Mouse (Mus musculus): ENCODE measurements around the gene Pttg1. TPM values are rescaled to one million over a fixed set of nuclear protein-coding genes. Genes with fewer than 3 reads are reported as not detected.

The Pttg1 gene
- total and polyA plus RNA-seq, 3 experiments: 153 to 276 (median 258) TPM

GRCm38 (mm10) chr11:43474225-43474774 is 48.2 kb upstream of the Pttg1 start, which contains the start of gene C1qtnf2:
TSS of gene C1qtnf2 (plus strand) at chr11:43474276.
- peak within 1 kb of the TSS; percentile 24; the same call in 1 of the 2 replicates for H3K4me2 ChIP-seq (ENCODE audit: insufficient read depth, low read depth, poor library complexity, severe bottlenecking)
- H3K36me3 ChIP-seq (replicated peaks in 1 of 2; ENCODE audit: control insufficient read depth in 1 of 2, insufficient read depth in 1 of 2, low read length in 1 of 2): no peaks in the 10 kb centered on the region
- no peak within 1 kb of the TSS for H3K9ac ChIP-seq (ENCODE audit: insufficient read depth, low read depth)
- in situ Hi-C loops (cut with MboI; ENCODE audit: low pct_ligation_motif_present, low pct_unique_long_range_greater_than_20kb, low sequenced_read_pairs): no loop called here
- H3K27ac ChIP-seq (ENCODE audit: insufficient read depth, low read depth): no peak within 1 kb of the TSS
- H3K9me3 ChIP-seq (replicated peaks; ENCODE audit: low read length): no peaks in the 10 kb centered on the region
- H3K27me3 ChIP-seq (replicated peaks): peaks cover 2% of the 10 kb centered on the region
- DNase-seq (ENCODE audit: extremely low read depth): peak; percentile 61
- H3K4me1 ChIP-seq (ENCODE audit: control insufficient read depth in 1 of 2, insufficient read depth in 2 of 2): peaks cover 0 to 7% of the 10 kb centered on the region in 2 experiments; a peak in 1 of 4 replicates
- TF ChIP-seq BHLHE40 (IDR thresholded peaks at IDR 0.05; ENCODE audit: low read depth, low read length): peak; percentile 14; the same call in 1 of the 2 replicates
- TF ChIP-seq MXI1 (IDR thresholded peaks at IDR 0.05; ENCODE audit: low read depth, low read length): peak; percentile 41; the same call in 1 of the 2 replicates
- TF ChIP-seq POLR2AphosphoS2 (IDR thresholded peaks at IDR 0.05; ENCODE audit: low read depth, low read length): no peak
- no peak within 1 kb of the TSS for H3K4me3 ChIP-seq (replicated peaks in 1 of 3; ENCODE audit: low read depth in 2 of 3, low read length in 2 of 3, poor library complexity in 1 of 3)
- dilution Hi-C loops (cut with MboI; ENCODE audit: extremely low pct_ligation_motif_present, extremely low pct_unique_long_range_greater_than_20kb, low sequenced_read_pairs): no loop called here
- no peaks in the 10 kb centered on the region for H3K79me2 ChIP-seq (replicated peaks; ENCODE audit: control insufficient read depth, extremely low read depth, insufficient read depth, poor library complexity, severe bottlenecking)

- H3K4me2 ChIP-seq (ENCODE audit: insufficient read depth, low read depth, poor library complexity, severe bottlenecking): no peak overlapping the region
- H3K9me3 ChIP-seq (replicated peaks; ENCODE audit: low read length): no peaks in the 10 kb centered on the region
- no peak for DNase-seq (ENCODE audit: extremely low read depth)
- H3K4me3 ChIP-seq (replicated peaks in 1 of 3; ENCODE audit: low read depth in 2 of 3, low read length in 2 of 3, poor library complexity in 1 of 3): no peak overlapping the region
- dilution Hi-C loops (cut with MboI; ENCODE audit: extremely low pct_ligation_motif_present, extremely low pct_unique_long_range_greater_than_20kb, low sequenced_read_pairs): no loop called here
- H3K79me2 ChIP-seq (replicated peaks; ENCODE audit: control insufficient read depth, extremely low read depth, insufficient read depth, poor library complexity, severe bottlenecking): no peaks in the 10 kb centered on the region
- H3K9ac ChIP-seq (ENCODE audit: insufficient read depth, low read depth): no peak overlapping the region
- no peaks in the 10 kb centered on the region for H3K36me3 ChIP-seq (replicated peaks in 1 of 2; ENCODE audit: control insufficient read depth in 1 of 2, insufficient read depth in 1 of 2, low read length in 1 of 2)
- peaks cover 2% of the 10 kb centered on the region for H3K27me3 ChIP-seq (replicated peaks)
- H3K27ac ChIP-seq (ENCODE audit: insufficient read depth, low read depth): no peak overlapping the region
- H3K4me1 ChIP-seq (ENCODE audit: control insufficient read depth in 1 of 2, insufficient read depth in 2 of 2): peaks cover 0 to 7% of the 10 kb centered on the region in 2 experiments; a peak in 1 of 4 replicates
- TF ChIP-seq MXI1 (IDR thresholded peaks at IDR 0.05; ENCODE audit: low read depth, low read length): no peak
- TF ChIP-seq TBP (conservative IDR thresholded peaks at IDR 0.05; ENCODE audit: low read depth, low read length): no peak
- in situ Hi-C loops (cut with MboI; ENCODE audit: low pct_ligation_motif_present, low pct_unique_long_range_greater_than_20kb, low sequenced_read_pairs): no loop called here
Measured at GRCm38 (mm10) chr11:43473635-43474224, 47.7 kb upstream of the Pttg1 start.

- H3K4me3 ChIP-seq (replicated peaks in 1 of 3; ENCODE audit: low read depth in 2 of 3, low read length in 2 of 3, poor library complexity in 1 of 3): no peak overlapping the region
- no peaks in the 10 kb centered on the region for H3K79me2 ChIP-seq (replicated peaks; ENCODE audit: control insufficient read depth, extremely low read depth, insufficient read depth, poor library complexity, severe bottlenecking)
- no peaks in the 10 kb centered on the region for H3K36me3 ChIP-seq (replicated peaks in 1 of 2; ENCODE audit: control insufficient read depth in 1 of 2, insufficient read depth in 1 of 2, low read length in 1 of 2)
- H3K4me1 ChIP-seq (ENCODE audit: control insufficient read depth in 1 of 2, insufficient read depth in 2 of 2): peaks cover 0 to 7% of the 10 kb centered on the region in 2 experiments; a peak in 1 of 4 replicates
- no peak for TF ChIP-seq RAD21 (IDR thresholded peaks at IDR 0.05; ENCODE audit: low read depth, low read length)
- no peak for TF ChIP-seq NRF1 (IDR thresholded peaks at IDR 0.05; ENCODE audit: low read depth, low read length)
- TF ChIP-seq ZC3H11A (IDR thresholded peaks at IDR 0.05; ENCODE audit: low read depth, low read length): no peak
- TF ChIP-seq BHLHE40 (IDR thresholded peaks at IDR 0.05; ENCODE audit: low read depth, low read length): no peak
- TF ChIP-seq CTCF (conservative IDR thresholded peaks at IDR 0.05 in 1 of 2, IDR thresholded peaks at IDR 0.05 in 1 of 2; ENCODE audit: low read depth in 2 of 2, low read length in 2 of 2): no peak
- TF ChIP-seq SMC3 (IDR thresholded peaks at IDR 0.05; ENCODE audit: low read depth, low read length): no peak
- TF ChIP-seq ZKSCAN1 (IDR thresholded peaks at IDR 0.05; ENCODE audit: borderline replicate concordance, low read depth, low read length): no peak
- TF ChIP-seq SIN3A (IDR thresholded peaks at IDR 0.05; ENCODE audit: low read length): no peak
- no peak for TF ChIP-seq E2F4 (IDR thresholded peaks at IDR 0.05; ENCODE audit: insufficient replicate concordance, low read depth, low read length)
- no peak for TF ChIP-seq USF1 (IDR thresholded peaks at IDR 0.05; ENCODE audit: low read depth, low read length)
- TF ChIP-seq IRF4 (IDR thresholded peaks at IDR 0.05; ENCODE audit: low read depth, low read length): no peak
- TF ChIP-seq POLR2AphosphoS2 (IDR thresholded peaks at IDR 0.05; ENCODE audit: low read depth, low read length): no peak
- TF ChIP-seq UBTF (IDR thresholded peaks at IDR 0.05; ENCODE audit: low read depth, low read length): no peak
- TF ChIP-seq TBP (conservative IDR thresholded peaks at IDR 0.05; ENCODE audit: low read depth, low read length): no peak
- TF ChIP-seq MAX (IDR thresholded peaks at IDR 0.05; ENCODE audit: low read length): no peak
- no peaks in the 10 kb centered on the region for H3K9me3 ChIP-seq (replicated peaks; ENCODE audit: low read length)
- H3K4me2 ChIP-seq (ENCODE audit: insufficient read depth, low read depth, poor library complexity, severe bottlenecking): no peak overlapping the region
- in situ Hi-C loops (cut with MboI; ENCODE audit: low pct_ligation_motif_present, low pct_unique_long_range_greater_than_20kb, low sequenced_read_pairs) (no loop called here), dilution Hi-C loops (cut with MboI; ENCODE audit: extremely low pct_ligation_motif_present, extremely low pct_unique_long_range_greater_than_20kb, low sequenced_read_pairs) (no loop called here)
- H3K27ac ChIP-seq (ENCODE audit: insufficient read depth, low read depth): no peak overlapping the region
- H3K9ac ChIP-seq (ENCODE audit: insufficient read depth, low read depth): no peak overlapping the region
- H3K27me3 ChIP-seq (replicated peaks): peaks cover 5% of the 10 kb centered on the region
- no peak for DNase-seq (ENCODE audit: extremely low read depth)
Measured at GRCm38 (mm10) chr11:43473115-43473514, 47.1 kb upstream of the Pttg1 start.
